Mouse (Mus musculus) layer of hippocampus, postnatal 14 days (tissue): ENCODE data around the gene Stxbp6. TPM values are rescaled to one million over a fixed set of nuclear protein-coding genes. Genes with fewer than 3 reads are reported as not detected.
A peak's percentile ranks its signal among the peaks of the same experiment; 100 is the strongest.

Source experiments
- DNase-seq, 2 experiments: peaks; one replicate each; pipeline ENCODE4 v3.0.0; 2021 to 2022; ENCODE audit warnings: low spot score in 2 of 2, mixed read lengths in 1 of 2
- total RNA-seq, 2 experiments: library from RNA; stranded (reverse); gene quantifications; 2 replicates each; pipeline ENCODE4 v1.2.3; 2021

The Stxbp6 gene
- total RNA-seq, 2 experiments from 2014 or later: 45.5 to 54.8 TPM

- no peak for DNase-seq
Measured at GRCm38 (mm10) chr12:44922241-44922640, 152.3 kb downstream of the Stxbp6 start.

DNA sequence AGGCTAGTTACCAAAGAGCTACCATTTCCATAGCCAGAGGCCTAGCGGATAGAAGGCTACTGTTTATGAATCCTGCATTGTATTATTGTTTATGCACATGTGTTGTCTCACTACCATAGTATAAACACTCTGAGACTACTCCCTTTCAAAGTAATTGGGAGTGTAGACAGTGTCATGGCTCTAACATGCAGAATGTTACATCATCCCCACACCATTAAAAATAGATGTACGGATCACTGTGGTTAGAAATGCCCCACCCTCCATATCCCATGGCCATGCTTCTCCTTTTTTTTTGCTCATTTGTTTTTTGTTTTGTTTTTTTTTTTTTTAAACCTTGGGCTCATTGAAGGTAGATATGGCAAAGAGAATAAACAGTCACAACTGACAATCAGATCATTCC is 154.9 kb downstream of the Stxbp6 start:
- no peak for DNase-seq

DNA sequence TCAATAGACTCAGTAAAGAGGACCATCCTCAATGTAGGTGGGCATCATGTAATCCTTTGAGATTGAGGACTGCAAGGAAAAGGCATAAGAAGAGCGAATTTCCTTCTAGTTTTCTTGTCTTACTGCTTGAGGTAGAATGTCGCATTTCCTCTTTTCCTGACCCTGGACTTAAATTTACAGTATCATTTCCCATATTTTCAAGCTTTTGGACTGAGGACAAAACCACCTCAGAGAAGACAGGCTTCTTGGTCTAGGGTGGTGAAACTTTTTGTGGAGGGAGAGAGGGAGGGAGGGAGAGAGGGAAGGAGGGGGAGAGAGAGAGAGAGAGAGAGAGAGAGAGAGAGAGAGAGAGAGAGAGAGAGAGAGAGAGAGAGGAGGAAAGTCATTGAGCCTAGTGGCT is 155.6 kb downstream of the Stxbp6 start:
- DNase-seq: no peak

DNA sequence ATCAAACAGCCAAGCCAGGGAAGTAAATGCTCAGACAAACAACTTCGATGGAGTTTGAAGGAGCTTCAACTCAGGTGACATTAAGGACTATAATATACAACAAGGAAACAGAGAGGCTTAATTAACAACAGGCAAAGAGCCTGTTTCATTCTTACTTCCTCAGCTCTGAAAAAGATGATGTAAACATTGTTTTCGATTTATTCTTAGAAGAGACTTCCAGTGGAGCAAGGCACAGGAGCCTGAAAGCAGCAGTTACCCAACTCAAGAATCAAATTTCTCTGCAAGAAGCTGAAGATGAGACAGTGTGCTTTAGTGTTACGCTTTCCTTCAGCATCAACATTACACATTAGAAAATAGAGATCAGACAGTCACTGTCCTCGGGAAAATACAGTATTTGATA is 160.7 kb downstream of the Stxbp6 start:
- no peak for DNase-seq

DNA sequence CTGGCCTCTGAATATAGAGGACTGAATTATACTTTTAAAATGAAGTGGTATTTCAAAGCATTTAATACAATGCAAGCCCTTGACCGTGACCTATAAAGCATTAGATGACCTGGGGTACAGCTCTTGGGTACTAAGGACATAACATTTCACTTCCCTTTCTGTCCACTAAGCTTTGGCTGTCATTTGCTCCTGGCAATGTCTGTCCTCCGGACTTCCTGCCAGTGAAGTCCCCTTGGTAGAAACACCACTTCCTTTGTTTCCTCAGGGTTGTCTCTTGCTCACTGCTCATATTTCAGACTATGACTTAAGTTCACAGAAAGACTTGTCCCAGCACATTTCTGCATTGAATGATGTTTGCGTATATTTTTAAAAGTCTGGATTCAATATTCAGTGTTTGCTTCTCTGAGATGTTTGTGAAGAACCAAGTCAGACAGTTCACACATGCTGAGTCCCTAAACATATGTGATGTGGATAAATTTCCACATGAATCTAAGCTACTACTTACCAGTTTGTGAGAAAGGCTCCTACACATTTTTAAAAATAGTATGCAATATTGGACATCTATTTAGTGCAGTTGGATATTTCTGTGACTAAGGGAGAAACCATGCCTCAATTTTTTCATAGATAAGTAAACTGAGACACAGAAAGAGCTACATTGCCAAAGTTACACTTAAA is 166.3 kb downstream of the Stxbp6 start:
- no peak for DNase-seq

DNA sequence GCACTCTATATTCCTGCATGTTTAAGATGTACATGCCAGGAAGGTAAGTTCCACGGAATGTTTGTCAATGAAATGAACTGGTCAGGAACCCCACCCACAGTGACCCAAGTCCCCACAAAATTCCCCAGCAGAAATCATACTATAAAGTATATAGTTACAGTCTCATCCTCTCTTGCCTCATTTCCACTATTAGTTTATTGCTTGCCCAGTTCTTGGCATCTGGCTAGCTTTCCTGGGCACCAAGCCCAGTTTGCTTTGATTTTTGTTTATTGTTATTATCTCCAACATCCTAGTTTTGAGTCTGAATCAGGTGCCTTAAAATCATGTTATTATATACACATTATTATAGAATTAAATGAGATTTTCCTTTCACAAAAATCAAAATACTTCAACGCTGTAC is 168.5 kb downstream of the Stxbp6 start:
- no peak for DNase-seq

GRCm38 (mm10) chr12:44903205-44903732 is 171.2 kb downstream of the Stxbp6 start:
- DNase-seq: no peak

GRCm38 (mm10) chr12:44899173-44899870 is 175.2 kb downstream of the Stxbp6 start:
- peak in 1 of 2 experiments; percentile 40 for DNase-seq

GRCm38 (mm10) chr12:44896460-44896859 is 178.0 kb downstream of the Stxbp6 start:
- DNase-seq: no peak

DNA sequence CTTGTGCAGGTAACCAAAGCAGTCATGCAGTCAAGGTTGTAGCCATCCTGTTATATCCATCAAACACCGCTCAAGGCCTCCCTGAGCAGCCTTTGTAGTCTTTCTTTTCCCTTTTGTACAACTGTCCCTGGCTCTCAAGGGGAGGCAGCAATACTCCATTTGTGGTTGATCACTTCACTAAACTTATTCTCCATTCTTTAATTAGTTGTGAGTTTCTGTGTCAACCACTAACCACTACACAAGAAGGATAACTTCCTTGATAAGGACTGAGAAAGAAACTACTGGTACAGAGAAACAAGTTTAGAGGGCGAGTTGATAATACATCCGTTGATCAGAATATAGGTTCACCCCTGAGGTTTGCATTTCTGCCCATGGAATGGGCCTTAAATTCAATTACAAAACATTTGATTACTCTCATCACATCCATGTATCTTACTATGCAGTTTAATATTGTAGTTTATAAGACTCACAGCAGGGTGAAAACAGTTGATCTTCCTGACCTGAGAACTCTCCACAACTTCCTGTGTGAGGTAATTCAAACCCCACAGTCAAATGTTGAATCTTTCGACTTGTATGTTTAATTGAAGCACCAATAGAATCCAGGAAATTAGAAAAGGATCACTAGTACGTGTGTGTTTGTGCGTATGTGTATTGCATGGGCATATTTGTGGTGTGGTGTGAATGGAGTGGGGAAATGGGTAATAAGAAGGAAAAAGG is 184.7 kb downstream of the Stxbp6 start:
- DNase-seq: no peak

DNA sequence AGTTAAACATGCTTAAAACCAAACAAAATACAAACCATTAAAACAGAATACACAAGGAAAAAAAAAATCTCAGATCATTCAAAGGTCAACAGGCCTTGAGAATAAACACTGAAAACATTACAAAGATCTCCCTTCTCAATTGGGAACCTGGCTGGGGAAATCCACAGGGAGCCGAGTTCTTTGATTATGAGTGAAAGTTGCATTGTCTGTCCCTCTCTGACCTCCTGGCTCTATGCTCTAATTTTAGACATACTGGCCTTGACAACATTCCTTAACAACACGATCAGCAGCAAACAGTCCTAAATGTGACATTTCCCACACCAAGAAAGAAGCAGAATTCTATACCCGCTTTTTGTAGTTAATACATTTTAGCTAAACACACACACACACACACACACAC is 187.7 kb downstream of the Stxbp6 start:
- DNase-seq: no peak

DNA sequence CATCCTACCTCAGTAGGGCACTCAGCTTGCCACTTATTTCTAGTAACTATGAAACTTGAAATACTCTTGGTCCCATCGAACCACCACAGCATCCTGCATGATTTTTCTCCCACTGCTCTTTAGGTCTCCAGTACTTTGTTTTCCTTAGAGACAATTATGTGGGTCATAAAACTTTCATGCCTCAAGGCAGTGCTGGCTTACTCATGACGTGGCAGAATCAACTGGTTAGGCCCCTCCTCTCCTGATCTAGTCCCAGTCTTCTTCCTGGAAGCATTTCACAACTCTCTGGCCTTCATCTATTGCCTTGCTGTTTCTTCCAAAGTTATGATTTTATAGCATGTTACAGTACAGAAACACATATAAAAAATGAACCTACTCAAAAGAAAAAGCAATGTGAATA is 201.8 kb downstream of the Stxbp6 start:
- DNase-seq: no peak

DNA sequence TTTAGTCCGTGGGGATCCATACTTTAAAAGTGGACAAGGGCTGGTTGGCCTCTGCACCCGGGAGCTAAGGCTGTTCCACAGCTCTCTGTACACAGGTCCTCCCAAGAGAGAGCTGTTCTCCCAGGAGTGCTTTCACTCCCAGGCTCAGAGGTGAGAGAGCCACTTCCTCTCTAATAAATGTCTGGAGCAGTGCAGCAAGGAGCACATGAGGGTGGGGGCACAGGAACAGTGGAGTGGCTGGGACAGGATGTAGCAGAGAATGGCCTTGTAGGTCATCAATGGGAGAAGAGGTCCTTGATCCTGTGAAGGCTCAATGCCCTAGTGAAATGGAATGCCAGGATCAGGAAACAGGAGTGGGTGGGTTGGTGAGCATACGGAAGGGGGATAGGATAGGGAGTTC is 209.1 kb downstream of the Stxbp6 start:
- no peak for DNase-seq

GRCm38 (mm10) chr12:44859454-44859853 is 215.1 kb downstream of the Stxbp6 start:
- DNase-seq: no peak

GRCm38 (mm10) chr12:44858110-44858885 is 216.2 kb downstream of the Stxbp6 start:
- DNase-seq: peak in 1 of 2 experiments; percentile 33

DNA sequence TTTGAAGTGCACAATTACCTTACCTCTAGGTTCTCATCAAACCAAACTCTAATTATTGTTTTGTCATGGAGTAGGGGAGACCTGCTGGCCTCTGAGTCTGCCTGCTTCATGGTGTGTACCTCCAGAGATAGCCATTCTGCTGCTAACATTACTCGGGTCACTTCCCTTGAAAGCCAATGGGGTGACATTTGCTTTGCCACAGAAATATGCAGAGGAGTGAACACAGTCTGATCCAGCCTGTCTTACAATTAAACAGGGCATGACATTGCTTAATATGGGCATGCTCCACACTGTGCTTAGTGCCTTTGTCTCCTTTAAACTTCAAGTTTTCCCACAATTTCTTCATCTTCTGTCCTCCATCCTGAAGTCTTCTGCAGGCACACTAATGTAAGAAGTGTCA is 222.5 kb downstream of the Stxbp6 start:
- DNase-seq: no peak

DNA sequence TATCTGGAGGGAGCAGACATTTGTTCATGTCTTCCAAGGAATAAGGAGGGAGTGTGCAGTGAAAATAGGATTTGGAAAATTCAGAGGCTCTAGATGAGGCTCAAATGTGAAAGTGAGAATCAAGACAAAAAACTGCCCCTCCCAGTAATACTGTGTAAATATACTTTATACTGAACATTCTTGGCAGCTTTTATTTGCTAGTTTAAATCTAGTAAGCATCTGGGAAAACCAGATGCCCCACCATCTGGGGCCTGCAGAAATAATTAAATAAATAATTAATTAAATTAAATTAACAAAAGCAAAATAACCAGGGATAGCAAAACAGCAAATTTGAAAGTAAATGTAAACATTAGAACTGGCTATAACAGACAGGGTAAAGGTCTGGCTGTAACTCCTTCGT is 224.0 kb downstream of the Stxbp6 start:
- DNase-seq: peak in 1 of 2 experiments; percentile 22

GRCm38 (mm10) chr12:44848483-44849221 is 225.9 kb downstream of the Stxbp6 start:
- peak; percentile 13 to 64 for DNase-seq

- DNase-seq: no peak
Measured at GRCm38 (mm10) chr12:44840585-44840984, 233.9 kb downstream of the Stxbp6 start.

DNA sequence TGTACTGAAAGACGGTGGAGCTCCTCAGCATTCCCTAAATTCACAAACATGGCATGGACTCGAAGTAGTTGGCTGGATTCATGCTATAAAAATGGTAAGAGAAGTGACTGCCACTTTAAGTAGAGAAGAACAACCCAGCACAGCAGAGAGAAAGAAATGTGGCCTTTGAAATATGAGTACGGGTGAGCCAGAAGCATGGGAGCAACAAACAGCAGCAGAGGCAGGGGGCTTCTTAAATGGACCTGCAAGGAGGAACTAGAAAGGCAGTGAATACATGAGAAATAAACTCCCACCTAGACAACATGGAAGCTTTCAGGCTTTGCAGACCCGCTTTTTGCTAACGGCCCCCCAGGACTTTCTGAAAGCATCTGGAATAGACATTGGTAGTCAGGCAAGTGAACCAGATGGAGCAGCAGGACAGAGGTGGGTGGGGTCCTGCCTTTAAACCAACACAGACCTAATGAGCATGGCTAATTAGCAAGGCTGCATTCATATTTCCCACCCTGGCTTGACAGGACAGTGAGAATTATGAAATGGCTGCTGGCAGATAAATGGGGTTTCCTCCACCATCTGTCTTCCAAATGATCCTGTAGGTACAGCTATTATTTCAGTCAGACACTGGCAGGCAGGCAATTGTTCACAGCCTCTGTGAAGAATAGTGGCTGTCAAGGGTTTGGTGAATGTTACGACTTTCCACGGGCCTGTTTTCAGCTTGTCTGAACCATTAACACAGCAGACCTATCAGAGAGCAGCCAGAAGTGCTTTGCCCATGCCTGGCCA is 234.7 kb downstream of the Stxbp6 start:
- DNase-seq: peak; percentile 12 to 55
